Mouse (Mus musculus) large intestine, adult 2 months (tissue): ENCODE measurements around the gene Gm14862. TPM values are rescaled to one million over a fixed set of nuclear protein-coding genes. Genes with fewer than 3 reads are reported as not detected.
"Not testable (repeated sequence)": the region's sequence is repeated elsewhere in the genome, so short reads cannot be mapped to it uniquely, and the experiment has no call there.

Experiments
- DNase-seq: peaks from one replicate; pipeline ENCODE4 v3.0.0-alpha.2; 2012; ENCODE audit warnings: low read depth, low spot score
- WGBS: fragments of 180-500 bp; shearing (Covaris S2); methylation state at CpG from one replicate; pipeline ENCODE4 v1.1.7; 2018; 5-methylcytosine and 5-hydroxymethylcytosine counted together
- polyA plus RNA-seq: library from polyadenylated mRNA; depleted of rRNA; stranded (reverse); fragments of >200 nt; gene quantifications from 2 replicates; pipeline ENCODE4 v1.2.3, GENCODE M21; 2012; rRNA removed

Gene Gm14862
- not detected in 2 replicates for polyA plus RNA-seq

GRCm38 (mm10) chrX:9256766-9257165 is at the start of gene Gm14862:
Gene Gm14862, minus strand, starts transcription at chrX:9256899.
- DNase-seq = no peak
- WGBS = 84% methylated on average over 5 of the region's 5 CpGs

DNA sequence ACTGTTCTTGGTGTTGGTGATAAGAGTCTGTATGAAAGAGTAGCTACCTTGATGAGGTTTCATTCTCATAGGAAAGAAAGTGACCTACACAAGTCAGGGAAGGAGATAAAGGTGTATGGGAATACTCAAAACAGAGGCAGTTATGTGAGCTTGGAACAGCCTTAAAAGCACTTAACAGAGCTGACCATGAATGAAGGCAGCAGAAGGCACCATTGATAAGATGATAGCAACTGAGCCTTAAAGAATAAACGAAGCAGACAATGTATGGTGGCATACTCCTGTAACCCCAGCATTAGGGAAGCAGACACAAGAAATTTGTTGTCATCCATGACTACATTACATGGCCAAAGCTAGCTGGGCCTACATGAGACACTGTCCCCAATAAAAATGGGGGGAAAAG is 46.8 kb upstream of the Gm14862 start:
- DNase-seq = no peak
- WGBS = 69% methylated on average over 1 of the region's 1 CpGs

DNA sequence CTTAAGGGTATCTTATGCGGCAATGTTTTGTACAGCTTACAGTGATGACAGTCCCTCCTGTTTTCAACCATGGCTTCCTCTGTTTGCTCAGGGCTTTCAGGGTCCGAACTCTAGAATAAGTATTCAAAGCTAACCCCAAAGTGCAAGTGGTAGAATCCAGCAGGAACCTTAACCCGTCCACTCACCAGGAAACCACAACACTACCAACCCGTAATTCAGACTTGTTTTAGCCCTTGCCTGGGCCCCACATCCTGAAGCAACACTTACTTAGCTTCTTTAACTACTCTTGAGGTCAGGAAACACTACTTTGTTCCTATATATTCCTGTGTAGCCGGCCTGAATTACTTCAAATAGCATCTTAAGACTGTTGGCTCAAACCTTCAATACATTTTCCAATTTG is 46.1 kb upstream of the Gm14862 start:
- DNase-seq = no peak
- 86% methylated on average over 5 of the region's 5 CpGs for WGBS

DNA sequence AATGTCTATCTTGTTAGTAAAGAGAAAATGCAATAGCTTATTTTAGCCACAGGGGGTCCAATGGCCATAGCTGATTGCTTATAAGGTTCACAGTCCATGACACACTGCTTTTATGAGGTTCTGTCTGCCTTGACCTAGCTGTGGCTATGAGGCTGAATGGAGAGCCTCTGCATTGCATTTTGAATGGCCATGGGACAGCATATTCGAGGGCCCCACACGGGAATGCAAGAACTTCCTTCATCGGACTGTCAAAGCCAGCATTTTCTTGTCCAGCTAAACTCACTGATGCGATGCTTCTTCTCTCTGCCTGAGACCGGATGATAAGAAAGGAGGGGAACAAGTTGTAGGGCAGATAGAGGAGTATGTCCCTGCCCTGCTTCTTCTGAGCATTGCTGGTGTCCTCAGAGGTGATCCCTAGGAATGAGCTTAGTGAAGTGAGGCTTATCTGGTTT is 41.7 kb upstream of the Gm14862 start:
- DNase-seq = no peak
- 84% methylated on average over 5 of the region's 5 CpGs for WGBS

DNA sequence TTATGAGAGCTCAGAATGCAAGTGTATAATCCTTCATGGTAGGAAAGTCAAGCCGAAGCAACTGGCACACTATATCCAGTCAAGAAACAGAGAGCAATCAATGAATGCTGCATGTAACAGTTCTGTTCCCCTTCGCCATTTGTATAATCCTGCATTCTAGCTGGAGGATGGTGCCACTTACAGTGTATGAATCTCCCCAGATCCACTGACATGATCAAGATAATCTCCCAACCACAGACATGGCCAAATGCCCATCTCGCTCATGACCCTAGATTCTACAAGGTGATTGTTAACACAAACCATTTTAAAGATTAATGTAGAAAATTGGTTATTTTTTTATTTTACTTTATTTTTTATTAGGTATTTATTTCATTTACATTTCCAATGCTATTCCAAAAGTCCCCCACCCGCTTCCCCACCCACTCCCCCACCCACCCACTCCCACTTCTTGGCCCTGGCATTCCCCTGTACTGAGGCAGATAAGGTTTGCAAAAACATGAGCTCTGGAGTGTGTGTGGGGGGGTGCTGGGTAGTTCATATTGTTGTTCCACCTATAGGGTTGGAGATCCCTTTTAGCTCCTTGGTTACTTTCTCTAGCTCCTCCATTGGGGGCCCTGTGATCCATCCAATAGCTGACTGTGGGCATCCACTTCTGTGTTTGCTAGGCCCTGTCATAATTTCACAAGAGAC is 36.6 kb upstream of the Gm14862 start:
- 92% methylated on average over 4 of the region's 4 CpGs for WGBS
- not testable (repeated sequence) for DNase-seq

DNA sequence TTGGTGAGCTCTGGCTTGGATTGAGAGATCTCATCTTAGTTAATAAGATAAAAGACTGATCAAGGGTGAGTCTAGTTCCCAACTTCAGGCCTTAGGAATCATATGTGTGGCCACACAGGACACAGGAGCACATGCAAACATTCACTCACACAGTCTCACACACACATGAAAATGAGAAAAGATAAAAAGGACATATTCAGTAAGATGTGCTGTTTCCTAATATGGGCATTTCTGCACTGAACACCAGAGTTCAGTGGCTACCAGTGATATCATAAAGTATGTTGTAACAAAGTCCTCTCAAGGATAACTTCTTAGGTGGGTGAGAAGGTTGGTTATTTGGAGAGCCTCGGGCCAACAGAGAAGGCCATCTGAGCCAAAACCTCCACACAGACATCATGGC is 26.8 kb upstream of the Gm14862 start, which contains the start of gene H2al1m:
TSS of gene H2al1m (plus strand) at position 301 of the 400 bp plus-strand sequence.
- no CpG with 5 or more reads among the region's 1 CpGs for WGBS
- not testable (repeated sequence) for DNase-seq

DNA sequence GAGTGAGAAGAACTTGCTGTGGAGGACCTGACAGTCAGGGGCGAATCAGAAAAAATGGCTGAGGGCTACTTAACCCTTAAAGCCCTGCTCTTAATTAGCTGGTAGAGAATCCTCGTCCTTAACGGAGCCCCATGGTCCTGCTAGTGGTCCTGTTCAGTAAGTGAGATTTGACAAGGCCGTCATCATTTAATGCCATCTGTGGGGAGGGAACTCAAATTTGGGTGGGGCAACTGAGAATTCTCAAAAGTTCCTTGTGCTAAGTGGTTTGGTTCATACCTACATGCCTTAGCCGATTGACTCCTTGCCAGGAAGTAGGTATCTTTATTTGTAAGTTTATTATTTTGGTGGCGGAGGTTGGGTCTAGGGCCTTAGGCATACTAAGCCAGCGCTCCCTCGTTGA is 17.6 kb upstream of the Gm14862 start:
- no peak for DNase-seq
- WGBS = 57% methylated on average over 8 of the region's 8 CpGs

GRCm38 (mm10) chrX:9273377-9274002 is 16.8 kb upstream of the Gm14862 start:
- 42% methylated on average over 12 of the region's 12 CpGs for WGBS
- no peak for DNase-seq

- WGBS = 9% methylated on average over 77 of the region's 94 CpGs
- no peak for DNase-seq
Observed at GRCm38 (mm10) chrX:9272460-9273361, 16.0 kb upstream of the Gm14862 start, which contains the start of gene Xk. Gene Xk, plus strand, starts transcription at chrX:9272756.

GRCm38 (mm10) chrX:9271947-9272459 is 15.3 kb upstream of the Gm14862 start:
- DNase-seq = no peak
- WGBS = 16% methylated on average over 8 of the region's 8 CpGs

GRCm38 (mm10) chrX:9271112-9271511 is 14.4 kb upstream of the Gm14862 start:
- 55% methylated on average over 3 of the region's 3 CpGs for WGBS

GRCm38 (mm10) chrX:9259267-9259666 is 2.6 kb upstream of the Gm14862 start:
- WGBS = 78% methylated on average over 1 of the region's 1 CpGs
- DNase-seq = no peak

More at GRCm38 (mm10) chrX:9271112-9271511, 14.4 kb upstream of the Gm14862 start:
- no peak for DNase-seq

- no peak for DNase-seq
- 72% methylated on average over 7 of the region's 7 CpGs for WGBS
Observed at GRCm38 (mm10) chrX:9257831-9258230, 1.1 kb upstream of the Gm14862 start.

GRCm38 (mm10) chrX:9254901-9255300 is 1.8 kb downstream of the Gm14862 start:
- 92% methylated on average over 3 of the region's 3 CpGs for WGBS

DNA sequence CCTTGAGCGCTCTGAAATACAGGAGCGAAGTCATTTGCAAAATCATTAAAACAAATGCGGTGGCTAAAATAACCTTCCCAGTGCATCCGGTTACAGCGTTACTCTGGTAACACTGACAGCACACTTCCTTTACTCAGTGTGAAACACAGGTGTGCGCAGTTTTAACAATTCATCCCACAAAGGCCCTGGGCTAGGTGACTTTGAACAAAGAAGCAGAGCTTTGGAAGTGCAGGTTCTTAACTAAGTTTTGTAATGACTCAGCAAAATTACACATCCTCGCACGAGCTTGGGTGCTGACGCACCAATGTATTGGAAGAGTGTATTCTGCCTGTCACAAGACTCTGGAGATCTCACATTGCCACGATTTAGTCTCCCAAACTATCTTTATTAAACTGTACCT is 2.7 kb downstream of the Gm14862 start:
- no peak for DNase-seq
- WGBS = 79% methylated on average over 10 of the region's 10 CpGs

More at GRCm38 (mm10) chrX:9254901-9255300, 1.8 kb downstream of the Gm14862 start:
- no peak for DNase-seq

GRCm38 (mm10) chrX:9248911-9249310 is 7.8 kb downstream of the Gm14862 start:
- WGBS = 36% methylated on average over 5 of the region's 5 CpGs
- DNase-seq = no peak

- WGBS = 52% methylated on average over 12 of the region's 12 CpGs
- no peak for DNase-seq
Observed at GRCm38 (mm10) chrX:9244603-9245336, 11.9 kb downstream of the Gm14862 start.

DNA sequence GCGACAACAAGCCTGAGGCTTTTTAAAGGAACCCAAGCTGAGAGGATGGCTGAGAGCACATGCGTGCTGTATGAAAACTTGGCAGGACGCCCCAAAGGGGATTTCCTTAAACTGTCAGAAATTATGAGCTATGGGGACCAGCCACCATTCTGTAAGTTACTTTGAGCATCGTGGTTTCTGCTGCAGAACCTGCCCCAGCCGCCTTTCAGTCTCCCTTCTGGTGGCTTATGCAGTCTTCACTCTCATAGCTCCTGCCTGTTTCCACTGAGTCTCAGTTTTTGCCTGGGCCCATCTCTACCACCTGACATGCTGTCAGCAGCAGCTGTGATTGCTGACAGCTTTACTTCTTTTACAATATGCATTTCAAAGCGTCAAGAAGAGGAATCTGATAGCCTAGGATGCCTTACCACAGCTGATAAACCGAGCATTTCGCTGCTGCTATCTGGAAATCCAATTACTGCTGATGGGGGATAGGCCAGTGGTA is 13.3 kb downstream of the Gm14862 start:
- 55% methylated on average over 8 of the region's 8 CpGs for WGBS
- DNase-seq = no peak
